Mouse (Mus musculus) C2C12 (cell line): ENCODE data around the gene Gnai2.

Experiments
- CEBPB ChIP-seq: IDR thresholded peaks from one replicate; pipeline ENCODE4 v1.6.1; 2011; ENCODE audit warnings: low read depth, mild to moderate bottlenecking, control low read depth, moderate library complexity
- CTCF ChIP-seq: IDR thresholded peaks from one replicate; pipeline ENCODE4 v1.5.1; 2011; ENCODE audit not compliant: control insufficient read depth, insufficient read depth, insufficient read length
- MAX ChIP-seq: IDR thresholded peaks from one replicate; pipeline ENCODE4 v1.6.1; 2011; ENCODE audit warnings: mild to moderate bottlenecking, control low read depth
- MYOG ChIP-seq: IDR thresholded peaks from one replicate; pipeline ENCODE4 v1.6.1; 2011; ENCODE audit not compliant: control insufficient read depth, insufficient read length; ENCODE audit errors: extremely low read depth
- USF1 ChIP-seq: IDR thresholded peaks from one replicate; pipeline ENCODE4 v1.6.1; 2011; ENCODE audit warnings: low read depth, mild to moderate bottlenecking, control low read depth, moderate library complexity

DNA sequence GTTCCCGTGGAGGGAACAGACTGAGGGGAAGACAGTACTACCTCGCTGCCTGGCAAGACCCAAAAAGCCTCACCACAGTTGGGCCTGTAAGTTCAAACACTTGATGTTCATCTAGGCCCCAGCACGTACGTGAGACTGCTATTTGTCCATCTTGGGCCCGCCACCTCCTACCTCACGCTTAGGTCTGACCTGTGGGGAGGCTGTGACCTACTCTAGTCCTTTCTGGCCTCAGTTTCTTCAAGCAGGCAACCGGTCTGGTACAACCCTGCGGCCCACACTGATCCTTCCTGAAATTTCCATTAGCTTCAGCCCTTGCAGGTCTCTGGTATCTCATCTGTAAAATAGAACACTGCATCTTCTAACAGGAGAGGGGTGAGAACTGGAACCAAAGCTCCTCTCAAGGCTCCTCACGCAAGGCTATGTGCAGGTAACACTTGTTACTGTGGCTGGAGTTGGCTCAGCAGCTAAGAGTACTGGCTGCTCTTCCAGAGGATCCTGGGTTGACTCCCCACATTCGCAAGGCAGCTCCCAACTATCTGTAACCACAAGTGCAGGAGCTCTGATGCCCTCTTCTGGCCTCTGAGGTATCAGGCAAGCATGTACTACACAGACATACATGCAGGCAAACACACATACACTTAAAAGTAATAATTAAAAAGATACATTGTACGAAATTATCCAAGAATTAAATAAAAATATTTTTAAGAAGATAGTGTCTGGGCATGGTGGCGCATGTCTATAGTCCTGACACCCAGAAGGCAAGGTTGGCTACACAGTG is 9.6 kb downstream of the Gnai2 start:
- TF ChIP-seq CTCF (no peak), MYOG (no peak), MAX (no peak), CEBPB (no peak), USF1 (no peak)
